Mouse (Mus musculus): Measurements from ENCODE around the gene Veph1. TPM values are rescaled to one million over a fixed set of nuclear protein-coding genes. Genes with fewer than 3 reads are reported as not detected.

Gene Veph1
- 6.6 and 7.6 TPM in 2 replicates for polyA plus RNA-seq (2015; fragmentation: Nextera tagmentation; extraction: Ambion mirVana)

DNA sequence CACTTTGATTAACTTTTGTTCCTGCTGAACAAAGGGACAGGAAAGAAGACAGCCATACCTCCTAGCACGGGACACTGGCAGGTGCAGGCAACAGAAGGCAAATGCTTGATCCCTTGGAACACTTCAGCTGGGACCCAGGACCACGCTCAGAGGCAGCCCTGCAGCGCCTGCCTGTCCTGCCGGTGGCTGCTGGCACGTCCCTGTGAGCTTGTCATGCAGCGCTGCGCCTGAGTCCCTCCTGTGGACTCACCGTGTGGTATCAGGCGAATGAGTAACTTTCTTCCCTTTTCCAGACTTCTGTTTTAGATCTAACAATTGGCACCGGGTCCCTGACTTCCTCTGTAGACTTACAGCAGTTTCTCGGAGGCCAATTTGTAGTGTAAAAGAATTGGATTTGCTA, at the start of gene Veph1:
Gene Veph1, minus strand, starts transcription at position 293 of the 400 bp plus-strand sequence.
- 29% methylated on average over 11 of the region's 11 CpGs for WGBS
- H3K36me3 ChIP-seq (ENCODE audit: control insufficient read depth, insufficient read depth, low read length), result no peaks in the 10 kb centered on the region
- no peaks in the 10 kb centered on the region for H3K27me3 ChIP-seq (ENCODE audit: control insufficient read depth, insufficient read depth, low read depth, low read length)
- H3K27ac ChIP-seq (ENCODE audit: low read length), result peak within 1 kb of the TSS; percentile 86
- peak; percentile 55 for ATAC-seq (ENCODE audit: low read depth)
- H3K4me3 ChIP-seq (ENCODE audit: low read length), result peak within 1 kb of the TSS; percentile 39
- peak within 1 kb of the TSS; percentile 55 for H3K4me2 ChIP-seq (ENCODE audit: low read depth, low read length)
- peak within 1 kb of the TSS; percentile 61 for H3K9ac ChIP-seq (ENCODE audit: low read length)
- peaks cover 7% of the 10 kb centered on the region; the same call in 1 of the 2 replicates for H3K4me1 ChIP-seq (replicated peaks; ENCODE audit: control insufficient read depth, insufficient read depth, low read length)
- no peaks in the 10 kb centered on the region for H3K9me3 ChIP-seq (ENCODE audit: control insufficient read depth, low read length)

DNA sequence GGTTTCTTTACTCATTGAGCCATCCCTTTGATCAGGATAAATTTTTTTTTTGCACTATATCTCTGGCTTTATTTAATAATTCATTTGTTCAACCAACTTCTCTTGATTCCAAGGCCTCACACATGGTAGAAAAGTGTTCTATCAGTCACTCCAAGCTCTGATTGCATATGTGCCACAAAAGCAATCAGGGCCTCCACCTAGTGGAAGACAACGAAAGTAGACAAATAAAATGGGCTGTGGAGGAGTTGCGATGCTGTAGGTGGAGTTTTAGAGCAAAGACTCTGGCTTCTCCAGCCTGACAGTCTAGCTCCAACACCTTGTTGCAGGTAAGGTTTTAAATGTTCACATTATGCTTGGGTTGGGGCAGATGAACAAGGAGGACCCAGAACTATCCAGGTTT, 44.1 kb upstream of the Veph1 start:
- WGBS, result 65% methylated on average over 2 of the region's 2 CpGs

DNA sequence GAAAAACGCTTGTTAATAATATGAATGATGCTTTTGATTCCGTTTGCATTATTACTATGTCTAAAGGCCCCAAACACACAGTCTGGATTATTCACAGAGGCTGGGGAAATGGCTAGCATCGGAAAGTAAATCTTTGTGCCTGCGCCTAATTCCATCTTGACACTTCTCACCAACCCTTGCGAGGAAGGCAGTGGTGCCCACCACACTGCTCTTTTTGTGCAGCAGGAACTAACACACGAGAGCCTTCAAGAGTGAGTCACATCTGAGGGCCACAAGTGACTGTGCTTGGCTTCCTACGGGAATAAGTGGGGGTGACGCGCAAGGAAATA, 35.7 kb upstream of the Veph1 start:
- Histone ChIP-seq H3K4me3 (ENCODE audit: low read length) (no peak overlapping the region), H3K4me1 (replicated peaks; ENCODE audit: control insufficient read depth, insufficient read depth, low read length) (peaks cover 2% of the 10 kb centered on the region; the same call in 1 of the 2 replicates), H3K9ac (ENCODE audit: low read length) (no peak overlapping the region), H3K9me3 (ENCODE audit: control insufficient read depth, low read length) (no peaks in the 10 kb centered on the region), H3K36me3 (ENCODE audit: control insufficient read depth, insufficient read depth, low read length) (no peaks in the 10 kb centered on the region), H3K27ac (ENCODE audit: low read length) (no peak overlapping the region), H3K4me2 (ENCODE audit: low read depth, low read length) (no peak overlapping the region), H3K27me3 (ENCODE audit: control insufficient read depth, insufficient read depth, low read depth, low read length) (no peaks in the 10 kb centered on the region)
- no peak for ATAC-seq (ENCODE audit: low read depth)
- 80% methylated on average over 9 of the region's 9 CpGs for WGBS

More for the DNA sequence above, 44.1 kb upstream of the Veph1 start:
- Histone ChIP-seq H3K9ac (ENCODE audit: low read length) (no peak overlapping the region), H3K4me2 (ENCODE audit: low read depth, low read length) (no peak overlapping the region), H3K27ac (ENCODE audit: low read length) (no peak overlapping the region), H3K4me3 (ENCODE audit: low read length) (no peak overlapping the region), H3K9me3 (ENCODE audit: control insufficient read depth, low read length) (no peaks in the 10 kb centered on the region), H3K27me3 (ENCODE audit: control insufficient read depth, insufficient read depth, low read depth, low read length) (no peaks in the 10 kb centered on the region), H3K4me1 (replicated peaks; ENCODE audit: control insufficient read depth, insufficient read depth, low read length) (no peaks in the 10 kb centered on the region), H3K36me3 (ENCODE audit: control insufficient read depth, insufficient read depth, low read length) (no peaks in the 10 kb centered on the region)
- ATAC-seq (ENCODE audit: low read depth), result no peak

DNA sequence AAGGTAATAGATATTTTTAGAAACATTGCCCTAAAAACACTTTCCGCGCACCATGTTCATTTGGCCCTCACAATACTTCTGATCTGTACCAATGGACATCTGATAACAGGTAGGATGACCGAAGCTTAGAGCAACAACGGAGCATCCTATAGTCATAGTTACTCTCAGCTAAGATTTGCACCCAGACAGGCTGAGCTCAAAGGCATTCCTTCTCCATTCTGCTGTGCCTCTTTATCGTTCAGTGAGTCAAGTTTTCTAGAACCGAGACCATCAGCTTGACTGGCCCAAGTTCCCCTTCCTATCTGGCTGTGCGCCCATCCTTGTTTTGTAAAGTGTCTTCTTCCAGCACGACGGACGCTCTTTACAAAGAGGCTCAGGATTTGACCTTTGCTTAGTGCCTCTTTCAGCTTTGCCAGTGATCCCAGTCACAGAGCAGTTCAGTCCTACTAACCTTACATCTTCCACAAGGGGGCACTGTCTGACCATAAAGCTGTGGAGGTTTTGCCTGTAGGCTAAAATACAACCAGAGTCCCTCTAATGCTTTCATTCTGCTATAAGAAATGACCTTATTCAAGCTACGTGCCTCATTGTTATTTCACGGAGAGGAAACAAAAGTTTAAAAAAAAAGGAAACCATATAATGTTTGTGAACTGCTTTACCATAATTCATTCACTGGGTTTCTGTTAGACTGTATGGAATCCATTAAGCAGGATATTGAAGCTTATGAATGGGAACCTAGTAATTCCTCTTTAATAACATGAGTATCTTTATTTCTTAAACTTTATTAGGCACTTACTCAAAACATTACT, 35.2 kb upstream of the Veph1 start:
- Histone ChIP-seq H3K9me3 (ENCODE audit: control insufficient read depth, low read length) (no peaks in the 10 kb centered on the region), H3K9ac (ENCODE audit: low read length) (no peak overlapping the region), H3K4me3 (ENCODE audit: low read length) (no peak overlapping the region), H3K4me1 (replicated peaks; ENCODE audit: control insufficient read depth, insufficient read depth, low read length) (peaks cover 2% of the 10 kb centered on the region; the same call in 1 of the 2 replicates), H3K27ac (ENCODE audit: low read length) (peak overlapping the region; percentile 70), H3K4me2 (ENCODE audit: low read depth, low read length) (no peak overlapping the region), H3K27me3 (ENCODE audit: control insufficient read depth, insufficient read depth, low read depth, low read length) (no peaks in the 10 kb centered on the region), H3K36me3 (ENCODE audit: control insufficient read depth, insufficient read depth, low read length) (no peaks in the 10 kb centered on the region)
- ATAC-seq (ENCODE audit: low read depth), result peak; percentile 62; the same call in 1 of the 2 replicates
- 43% methylated on average over 12 of the region's 12 CpGs for whole genome bisulfite sequencing

DNA sequence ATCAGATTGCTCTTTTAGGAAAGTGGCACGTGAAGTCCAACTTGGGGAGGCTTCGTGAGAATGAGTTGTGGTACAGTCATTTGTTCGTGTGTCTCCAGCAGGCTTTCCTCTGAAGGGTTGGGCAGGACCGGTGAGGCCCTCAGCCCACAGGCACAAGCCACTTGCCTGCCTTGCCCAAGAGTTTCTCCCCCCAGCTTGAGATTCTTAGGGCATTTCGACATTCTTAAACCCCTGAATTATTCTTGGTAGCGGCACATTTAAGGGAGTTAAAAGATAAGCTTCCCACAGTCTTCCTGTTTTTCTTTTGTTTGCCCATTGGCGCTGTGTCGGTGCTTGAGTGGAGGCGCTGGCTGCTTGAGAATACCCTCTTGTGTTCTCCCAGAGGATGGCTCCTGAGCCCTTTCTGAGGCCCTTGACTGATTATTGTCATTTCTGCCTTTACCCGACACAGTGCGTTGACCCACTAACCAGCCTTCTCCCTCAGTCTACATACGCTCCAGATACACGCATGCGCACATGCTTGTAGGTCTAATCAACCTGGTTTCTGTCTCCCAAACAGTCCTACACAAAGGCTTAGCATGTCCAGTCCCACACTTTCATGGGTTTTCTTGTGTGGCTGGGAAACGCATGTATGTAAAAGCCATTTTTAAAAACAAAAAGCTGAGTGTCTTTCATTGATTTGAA, 34.4 kb upstream of the Veph1 start:
- no peak overlapping the region for H3K9ac ChIP-seq (ENCODE audit: low read length)
- H3K9me3 ChIP-seq (ENCODE audit: control insufficient read depth, low read length), result no peaks in the 10 kb centered on the region
- H3K27me3 ChIP-seq (ENCODE audit: control insufficient read depth, insufficient read depth, low read depth, low read length), result no peaks in the 10 kb centered on the region
- WGBS, result 64% methylated on average over 15 of the region's 15 CpGs
- H3K4me3 ChIP-seq (ENCODE audit: low read length), result no peak overlapping the region
- ATAC-seq (ENCODE audit: low read depth), result peak; percentile 80
- H3K27ac ChIP-seq (ENCODE audit: low read length), result peak overlapping the region; percentile 70
- H3K4me1 ChIP-seq (replicated peaks; ENCODE audit: control insufficient read depth, insufficient read depth, low read length), result peaks cover 2% of the 10 kb centered on the region; the same call in 1 of the 2 replicates
- H3K4me2 ChIP-seq (ENCODE audit: low read depth, low read length), result peak overlapping the region; percentile 13; the same call in 1 of the 2 replicates
- H3K36me3 ChIP-seq (ENCODE audit: control insufficient read depth, insufficient read depth, low read length), result no peaks in the 10 kb centered on the region

DNA sequence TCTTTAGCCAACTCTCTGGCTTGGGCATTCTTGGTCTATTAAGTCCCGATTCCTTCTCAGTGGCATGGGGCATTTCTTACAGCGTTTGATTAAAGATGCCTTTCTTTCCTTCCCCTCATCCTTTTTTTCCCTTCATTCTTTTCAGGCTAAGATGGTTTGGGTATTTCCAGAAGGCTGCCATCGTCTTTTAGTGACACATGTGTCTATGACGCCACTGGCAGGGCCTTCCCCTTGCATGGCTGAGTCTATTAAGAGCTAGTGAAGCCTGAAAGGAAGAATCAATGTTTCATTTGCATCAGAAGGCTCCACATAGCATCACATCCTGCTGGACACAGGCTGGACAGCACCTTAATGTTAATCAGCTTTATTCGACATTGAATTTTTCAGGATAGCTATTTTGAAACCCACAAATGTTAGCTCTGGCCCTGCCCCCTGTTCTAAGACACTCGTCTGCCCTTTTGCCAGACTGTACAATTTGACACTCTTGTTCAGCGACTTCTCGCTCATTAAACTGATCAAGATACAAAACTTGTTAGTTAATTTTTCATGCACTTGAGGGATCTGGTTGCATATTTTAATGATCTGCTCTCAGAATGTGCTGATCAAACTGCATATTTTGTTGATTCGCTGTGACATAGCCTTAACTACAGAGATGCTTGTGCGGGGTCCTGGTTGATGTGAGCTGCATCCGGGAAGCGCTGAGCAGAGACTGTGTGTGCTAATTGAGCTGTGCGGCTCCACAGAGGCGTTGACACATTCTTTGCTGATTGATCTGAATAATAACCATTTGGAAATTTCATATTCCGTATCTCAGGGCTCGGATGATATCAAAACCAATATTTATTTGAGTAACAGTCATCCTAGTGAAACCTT, 29.6 kb upstream of the Veph1 start:
- Histone ChIP-seq H3K4me1 (replicated peaks; ENCODE audit: control insufficient read depth, insufficient read depth, low read length) (0 out of 2 replicates have a peak, but pooled peaks cover under 1% of the 10 kb centered on the region), H3K27ac (ENCODE audit: low read length) (no peak overlapping the region), H3K4me3 (ENCODE audit: low read length) (no peak overlapping the region), H3K9me3 (ENCODE audit: control insufficient read depth, low read length) (no peaks in the 10 kb centered on the region), H3K36me3 (ENCODE audit: control insufficient read depth, insufficient read depth, low read length) (no peaks in the 10 kb centered on the region), H3K27me3 (ENCODE audit: control insufficient read depth, insufficient read depth, low read depth, low read length) (no peaks in the 10 kb centered on the region), H3K9ac (ENCODE audit: low read length) (no peak overlapping the region), H3K4me2 (ENCODE audit: low read depth, low read length) (no peak overlapping the region)
- ATAC-seq (ENCODE audit: low read depth), result no peak
- 81% methylated on average over 16 of the region's 16 CpGs for WGBS

DNA sequence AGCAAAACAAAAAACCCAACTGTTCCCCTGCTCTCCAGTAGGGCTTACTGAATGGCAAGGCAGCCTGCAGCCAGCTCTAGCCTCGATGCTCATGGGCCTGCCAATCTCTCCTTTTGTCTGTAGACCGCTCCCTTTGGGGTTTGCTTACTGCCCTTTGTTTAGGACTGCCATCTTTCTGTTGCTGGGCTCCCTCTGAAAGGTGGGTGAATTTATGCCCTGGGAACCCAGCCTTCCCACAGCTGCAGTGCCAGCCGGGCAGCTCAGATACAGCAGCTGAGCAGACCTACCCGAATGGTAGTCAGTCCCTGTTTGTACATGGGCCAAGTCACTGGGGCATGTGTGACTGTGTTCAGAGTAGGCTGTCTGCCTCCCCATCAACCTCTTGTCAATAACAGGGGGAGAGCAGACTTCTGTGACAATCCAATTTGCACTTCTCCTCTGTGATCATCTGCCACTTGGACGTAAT, 28.9 kb upstream of the Veph1 start:
- H3K9me3 ChIP-seq (ENCODE audit: control insufficient read depth, low read length), result no peaks in the 10 kb centered on the region
- H3K36me3 ChIP-seq (ENCODE audit: control insufficient read depth, insufficient read depth, low read length), result no peaks in the 10 kb centered on the region
- no peaks in the 10 kb centered on the region for H3K27me3 ChIP-seq (ENCODE audit: control insufficient read depth, insufficient read depth, low read depth, low read length)
- no peak overlapping the region for H3K9ac ChIP-seq (ENCODE audit: low read length)
- no peak overlapping the region for H3K4me3 ChIP-seq (ENCODE audit: low read length)
- no peak overlapping the region for H3K27ac ChIP-seq (ENCODE audit: low read length)
- WGBS, result 85% methylated on average over 5 of the region's 5 CpGs
- no peak overlapping the region for H3K4me2 ChIP-seq (ENCODE audit: low read depth, low read length)
- no peak for ATAC-seq (ENCODE audit: low read depth)
- H3K4me1 ChIP-seq (replicated peaks; ENCODE audit: control insufficient read depth, insufficient read depth, low read length), result no peaks in the 10 kb centered on the region

DNA sequence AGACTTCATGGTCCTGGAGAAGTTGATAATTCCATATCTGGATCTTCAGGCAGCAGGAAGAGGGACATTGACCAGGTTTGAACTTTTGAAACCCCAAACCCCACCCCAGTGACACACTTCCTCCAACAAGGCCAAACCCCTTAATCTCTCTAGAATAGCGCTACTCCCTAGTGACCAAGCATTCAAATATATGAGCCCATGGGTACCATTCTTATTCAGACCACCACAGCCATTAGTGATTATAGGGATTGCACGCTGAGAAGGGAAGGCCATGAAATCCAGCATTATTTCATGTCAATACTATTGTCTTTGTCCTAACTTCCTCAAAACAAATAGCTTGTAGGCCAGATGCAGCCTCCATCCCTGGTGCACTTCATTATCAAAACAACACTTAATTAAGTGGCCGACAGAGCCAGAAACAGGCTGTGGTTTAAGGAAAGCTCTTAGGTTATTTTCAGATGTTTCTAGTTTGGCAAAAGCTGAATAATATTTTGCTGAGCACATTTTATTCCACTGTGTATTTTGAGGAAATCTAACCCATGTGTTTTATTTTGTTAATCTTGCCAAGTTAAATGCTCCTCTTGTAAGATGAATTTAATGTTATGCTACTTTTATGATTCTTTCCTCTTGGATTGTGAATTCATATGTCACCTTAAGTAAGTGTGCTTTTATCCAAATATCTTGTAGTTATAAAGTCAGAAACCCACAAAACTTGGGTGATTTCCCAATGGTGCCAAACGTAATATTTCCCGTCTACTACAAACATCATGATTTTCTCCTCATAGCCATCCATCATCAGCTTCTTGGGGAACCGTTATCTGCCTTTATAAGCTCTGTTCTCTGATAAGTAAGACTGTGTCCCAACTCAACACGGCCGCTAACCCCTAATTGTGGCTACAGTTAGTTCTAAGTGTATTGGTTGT, 18.4 kb upstream of the Veph1 start:
- Histone ChIP-seq H3K27ac (ENCODE audit: low read length) (no peak overlapping the region), H3K9ac (ENCODE audit: low read length) (no peak overlapping the region), H3K9me3 (ENCODE audit: control insufficient read depth, low read length) (no peaks in the 10 kb centered on the region), H3K4me1 (replicated peaks; ENCODE audit: control insufficient read depth, insufficient read depth, low read length) (0 out of 2 replicates have a peak, but pooled peaks cover 1% of the 10 kb centered on the region), H3K36me3 (ENCODE audit: control insufficient read depth, insufficient read depth, low read length) (no peaks in the 10 kb centered on the region), H3K27me3 (ENCODE audit: control insufficient read depth, insufficient read depth, low read depth, low read length) (no peaks in the 10 kb centered on the region), H3K4me2 (ENCODE audit: low read depth, low read length) (no peak overlapping the region), H3K4me3 (ENCODE audit: low read length) (no peak overlapping the region)
- 57% methylated on average over 8 of the region's 8 CpGs for WGBS
- ATAC-seq (ENCODE audit: low read depth), result 0 out of 2 replicates have a peak, but pooled peaks have one; percentile 15
